8 mouse cellular contexts compared by ENCODE assay signal in genomic region chr10:115250235-115251087, GRCm38 (mm10). TPM values are rescaled to one million over a fixed set of nuclear protein-coding genes. Genes with fewer than 3 reads are reported as not detected.
DNase-seq lines count a peak whose midpoint lies in the region; ATAC-seq and TF ChIP-seq lines count a peak whose summit lies in the region.

No protein-coding gene starts in this region.

- 9% methylated on average over 38 of the region's 38 CpGs for WGBS in heart, adult 2 months
- WGBS in forebrain, embryonic 10.5 days: 32% methylated on average over 38 of the region's 38 CpGs
- WGBS in stomach, embryonic 16.5 days: 26% methylated on average over 33 of the region's 38 CpGs

- TF ChIP-seq CTCF in heart, adult 2 months (IDR thresholded peaks at IDR 0.05): no peak

- no peaks in the 10 kb centered on the region for H3K9me3 ChIP-seq in forebrain, embryonic 10.5 days
- H3K9me3 ChIP-seq in megakaryocyte, embryonic 14.5 days: no peaks in the 10 kb centered on the region
- H3K9me3 ChIP-seq in stomach, embryonic 16.5 days (replicated peaks; ENCODE audit: control insufficient read depth, low read length): no peaks in the 10 kb centered on the region

- peak overlapping the region; percentile 66 for H3K4me2 ChIP-seq in stomach, embryonic 16.5 days (ENCODE audit: low read depth, low read length)

- no peak for TF ChIP-seq EP300 in heart, adult 2 months (IDR thresholded peaks at IDR 0.05; ENCODE audit: insufficient read depth, low read depth, low read length)

- peaks cover 5% of the 10 kb centered on the region for H3K4me1 ChIP-seq in heart, adult 2 months (ENCODE audit: control insufficient read depth, insufficient read depth, low read length)
- H3K4me1 ChIP-seq in forebrain, embryonic 10.5 days: peaks cover 35% of the 10 kb centered on the region
- H3K4me1 ChIP-seq in megakaryocyte, embryonic 14.5 days: peaks cover 48% of the 10 kb centered on the region
- H3K4me1 ChIP-seq in stomach, embryonic 16.5 days (ENCODE audit: control insufficient read depth, insufficient read depth, low read length): peaks cover 10% of the 10 kb centered on the region

- H3K4me3 ChIP-seq in heart, adult 2 months: peak overlapping the region; percentile 94
- H3K4me3 ChIP-seq in forebrain, embryonic 10.5 days: peak overlapping the region; percentile 94
- H3K4me3 ChIP-seq in megakaryocyte, embryonic 14.5 days (replicated peaks): peak overlapping the region; percentile 96
- H3K4me3 ChIP-seq in stomach, embryonic 16.5 days (replicated peaks; ENCODE audit: low read length): peak overlapping the region; percentile 98

- H3K27me3 ChIP-seq in heart, adult 2 months (ENCODE audit: control insufficient read depth, insufficient read depth, low read length): no peaks in the 10 kb centered on the region
- no peaks in the 10 kb centered on the region for H3K27me3 ChIP-seq in forebrain, embryonic 10.5 days (ENCODE audit: poor library complexity, severe bottlenecking)
- H3K27me3 ChIP-seq in megakaryocyte, embryonic 14.5 days (replicated peaks): peaks cover 9% of the 10 kb centered on the region
- no peaks in the 10 kb centered on the region for H3K27me3 ChIP-seq in stomach, embryonic 16.5 days (ENCODE audit: control insufficient read depth, insufficient read depth, low read length)

- no peaks in the 10 kb centered on the region for H3K36me3 ChIP-seq in heart, adult 2 months (ENCODE audit: control insufficient read depth, insufficient read depth, low read length)
- no peaks in the 10 kb centered on the region for H3K36me3 ChIP-seq in forebrain, embryonic 10.5 days (replicated peaks)
- H3K36me3 ChIP-seq in megakaryocyte, embryonic 14.5 days (replicated peaks; ENCODE audit: low read length): peaks cover 5% of the 10 kb centered on the region
- H3K36me3 ChIP-seq in stomach, embryonic 16.5 days (ENCODE audit: control insufficient read depth, insufficient read depth, low read length): no peaks in the 10 kb centered on the region

- DNase-seq in heart, adult 2 months: peak; percentile 9 to 27
- no peak for DNase-seq in heart, postnatal 4 days
- peak; percentile 19 for DNase-seq in Muller cell, postnatal 12 days (ENCODE audit: inconsistent ontology term)
- no peak for DNase-seq in forebrain, embryonic 10.5 days (ENCODE audit: extremely low spot score, low spot score)
- DNase-seq in kidney, adult 9 months: peak; percentile 17
- no peak for DNase-seq in gastrocnemius, postnatal 14 days

- peak overlapping the region; percentile 99 for H3K27ac ChIP-seq in heart, adult 2 months
- peak overlapping the region; percentile 89 for H3K27ac ChIP-seq in forebrain, embryonic 10.5 days
- peak overlapping the region; percentile 52 for H3K27ac ChIP-seq in stomach, embryonic 16.5 days (ENCODE audit: low read length)

- intact Hi-C loops in heart, adult 2 months (cut with DNase I): loop anchor here (2.0 to 5.0 kb wide), 3 partner anchors 64 to 132 kb away; partner anchors contain the start of genes Rab21, Thap2, Tmem19 and Zfc3h1
- intact Hi-C loops in gastrocnemius, postnatal 14 days (cut with DNase I; ENCODE audit: low total_unique reads): loop anchor here (10.0 kb wide), 1 partner anchor 54 kb away; no protein-coding TSS in a partner anchor

- no peak for TF ChIP-seq POLR2A in heart, adult 2 months (IDR thresholded peaks at IDR 0.05; ENCODE audit: insufficient read depth, low read depth, low read length)

- peak overlapping the region; percentile 95 for H3K9ac ChIP-seq in heart, adult 2 months (ENCODE audit: low read depth, low read length)
- H3K9ac ChIP-seq in stomach, embryonic 16.5 days (ENCODE audit: low read length): peak overlapping the region; percentile 90

- ATAC-seq in stomach, embryonic 16.5 days (ENCODE audit: insufficient read depth, low FRiP score): no peak

- peaks cover 5% of the 10 kb centered on the region for H3K79me2 ChIP-seq in heart, adult 2 months (replicated peaks; ENCODE audit: control insufficient read depth, insufficient read depth, low read length)

RNA-seq across cellular contexts. Expression of gene Tbc1d15, which starts 0.8 kb away (rescaled TPM):
- total RNA-seq in heart, adult 2 months (2021): 10 to 100 TPM; 42.7 to 56.9 TPM
- 6.7 and 21.8 TPM in 2 replicates for polyA plus RNA-seq in heart, adult 2 months (2012; rRNA removed)
- total RNA-seq in heart, postnatal 4 days (2021): 10 to 100 TPM; 42.6 to 44.5 TPM
- polyA plus RNA-seq in forebrain, embryonic 10.5 days (2016; fragmentation: Nextera tagmentation; extraction: Ambion mirVana): 44.7 and 52.4 TPM in 2 replicates
- polyA plus RNA-seq in megakaryocyte, embryonic 14.5 days (2012; ENCODE audit: insufficient read depth, low replicate concordance): 3.5 TPM in 1 of 2 replicates, not detected in the other
- polyA plus RNA-seq in stomach, embryonic 16.5 days (2015; fragmentation: Nextera tagmentation; extraction: Ambion mirVana): 43.4 and 49.5 TPM in 2 replicates
- 10 to 100 TPM; 35.6 to 39.4 TPM for total RNA-seq in gastrocnemius, postnatal 14 days (2021)

Comparison
In these comparisons a context has a peak if more than half of its experiments do, and no peak if none do; other contexts are left out.
1. DNase-seq: peak in heart, adult 2 months (2 of 2), Muller cell, postnatal 12 days (single experiment) and kidney, adult 9 months (single experiment); none in heart, postnatal 4 days (single experiment), forebrain, embryonic 10.5 days (single experiment) and gastrocnemius, postnatal 14 days (single experiment).
2. Peak in every context shown above with its lines, with median percentiles within 50 percentile points of each other: H3K27ac ChIP-seq and H3K4me3 ChIP-seq.